Mouse (Mus musculus) heart, embryonic 12.5 days (tissue): ENCODE data around the gene Hdac9. TPM values are rescaled to one million over a fixed set of nuclear protein-coding genes. Genes with fewer than 3 reads are reported as not detected.
"Not testable (repeated sequence)": the region's sequence is repeated elsewhere in the genome, so short reads cannot be mapped to it uniquely, and the experiment has no call there.

Experiments
- ATAC-seq: fragments of 200-750 bp; cut with Nextera tagmentation; 2 replicates; pipeline ENCODE4 v1.8.0; 2017; ENCODE audit warnings: moderate TSS enrichment, moderate library complexity; ENCODE audit not compliant: insufficient number of reproducible peaks, low FRiP score
- H3K27ac ChIP-seq: fragments of 300-500 bp; sonication (generic); 2 replicates; pipeline ENCODE4 v1.5.1; 2016; ENCODE audit warnings: mild to moderate bottlenecking, moderate library complexity; ENCODE audit not compliant: poor library complexity, severe bottlenecking
- H3K27me3 ChIP-seq: fragments of 300-500 bp; sonication (generic); replicated peaks from 2 replicates; pipeline ENCODE4 v1.6.1; 2016; ENCODE audit warnings: mild to moderate bottlenecking, moderate library complexity
- H3K36me3 ChIP-seq: fragments of 300-500 bp; sonication (generic); 2 replicates; pipeline ENCODE4 v1.6.1; 2016; ENCODE audit warnings: mild to moderate bottlenecking, moderate library complexity
- H3K4me1 ChIP-seq: fragments of 300-500 bp; sonication (generic); replicated peaks from 2 replicates; pipeline ENCODE4 v1.6.1; 2016; ENCODE audit warnings: mild to moderate bottlenecking
- H3K4me2 ChIP-seq: fragments of 300-500 bp; sonication (generic); 2 replicates; pipeline ENCODE4 v1.6.1; 2016; ENCODE audit warnings: mild to moderate bottlenecking, moderate library complexity
- H3K4me3 ChIP-seq: fragments of 300-500 bp; sonication (generic); 2 replicates; pipeline ENCODE4 v1.5.1; 2016; ENCODE audit warnings: mild to moderate bottlenecking
- H3K9ac ChIP-seq: fragments of 300-500 bp; sonication (generic); 2 replicates; pipeline ENCODE4 v1.6.1; 2016; ENCODE audit warnings: mild to moderate bottlenecking, moderate library complexity
- H3K9me3 ChIP-seq: fragments of 300-500 bp; sonication (generic); replicated peaks from 2 replicates; pipeline ENCODE4 v1.6.1; 2016; ENCODE audit warnings: mild to moderate bottlenecking, moderate library complexity
- WGBS: fragments of 180-500 bp; shearing (Covaris S2); methylation state at CpG from one replicate; pipeline ENCODE4 v1.1.7; 2016; 5-methylcytosine and 5-hydroxymethylcytosine counted together
- polyA plus RNA-seq: library from polyadenylated mRNA; unstranded; fragments of >200 nt; fragmentation: Nextera tagmentation; extraction: Ambion mirVana; gene quantifications from 2 replicates; pipeline ENCODE4 v1.2.1, GENCODE M21; 2016

Gene Hdac9
- polyA plus RNA-seq, 1 experiment from 2014 or later, result 28.9 TPM

DNA sequence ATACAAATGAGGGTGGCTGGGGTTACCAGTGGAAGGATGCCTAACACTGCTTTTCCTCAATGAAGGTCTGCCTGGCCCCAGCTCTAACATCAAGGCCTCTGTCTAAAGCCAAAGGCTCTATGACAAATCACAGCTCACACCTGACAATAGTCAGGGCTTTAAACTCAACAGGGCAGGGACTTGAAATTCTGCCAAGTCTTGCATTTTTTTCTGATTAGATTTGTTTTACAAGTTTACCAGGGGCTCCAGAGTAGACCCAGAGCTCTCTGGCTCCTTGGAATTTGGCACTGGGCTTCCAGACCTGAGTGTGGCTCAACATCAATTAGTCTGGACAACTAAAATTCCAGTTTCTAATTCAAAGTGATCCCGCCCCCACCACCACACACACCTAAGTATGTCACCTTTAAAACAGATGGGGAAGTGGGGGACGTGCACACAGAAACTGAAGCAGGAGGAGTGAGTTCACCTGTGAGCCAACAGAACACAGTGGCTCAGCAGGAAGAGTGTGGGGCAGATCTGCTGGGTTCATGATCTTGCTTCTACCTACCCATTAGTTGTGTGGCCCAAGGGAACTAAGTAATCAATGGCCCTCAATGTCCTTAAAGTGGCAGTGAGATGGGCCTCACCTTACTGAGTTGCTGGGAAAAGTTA is 829.5 kb downstream of the Hdac9 start:
- no peak overlapping the region for H3K4me2 ChIP-seq
- no peaks in the 10 kb centered on the region for H3K27me3 ChIP-seq
- ATAC-seq, result peak; percentile 63
- no peaks in the 10 kb centered on the region for H3K9me3 ChIP-seq
- H3K4me1 ChIP-seq, result peaks cover 5% of the 10 kb centered on the region; the same call in 1 of the 2 replicates
- H3K9ac ChIP-seq, result no peak overlapping the region
- 0 out of 2 replicates have a peak overlapping the region, but pooled peaks have one; percentile 6 for H3K27ac ChIP-seq
- H3K36me3 ChIP-seq, result no peaks in the 10 kb centered on the region
- 63% methylated on average over 2 of the region's 2 CpGs for WGBS
- H3K4me3 ChIP-seq, result no peak overlapping the region

DNA sequence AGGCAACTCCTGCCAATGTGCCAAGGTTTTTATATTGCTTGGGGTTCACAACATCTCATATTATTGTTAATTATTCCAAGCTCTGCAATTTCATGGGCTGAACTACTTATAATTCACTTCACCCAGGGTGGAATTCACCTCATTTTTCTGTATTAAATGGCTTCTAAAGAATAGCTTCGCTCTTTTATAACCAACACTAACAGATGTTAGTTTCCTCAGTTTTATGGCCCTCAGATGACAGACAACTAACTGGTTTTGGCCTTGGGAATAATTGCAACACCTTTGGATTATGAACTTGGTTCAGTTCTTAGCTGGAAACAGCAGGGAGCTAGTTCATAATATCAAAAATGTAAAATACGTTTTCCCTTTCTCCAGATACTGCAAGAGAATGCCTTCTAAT is 839.9 kb downstream of the Hdac9 start:
- no peaks in the 10 kb centered on the region for H3K27me3 ChIP-seq
- no peaks in the 10 kb centered on the region for H3K4me1 ChIP-seq
- H3K9ac ChIP-seq, result no peak overlapping the region
- no peak overlapping the region for H3K4me2 ChIP-seq
- 80% methylated on average over 2 of the region's 2 CpGs for WGBS
- no peaks in the 10 kb centered on the region for H3K9me3 ChIP-seq
- no peak for ATAC-seq
- no peak overlapping the region for H3K4me3 ChIP-seq
- no peak overlapping the region for H3K27ac ChIP-seq
- H3K36me3 ChIP-seq, result no peaks in the 10 kb centered on the region

DNA sequence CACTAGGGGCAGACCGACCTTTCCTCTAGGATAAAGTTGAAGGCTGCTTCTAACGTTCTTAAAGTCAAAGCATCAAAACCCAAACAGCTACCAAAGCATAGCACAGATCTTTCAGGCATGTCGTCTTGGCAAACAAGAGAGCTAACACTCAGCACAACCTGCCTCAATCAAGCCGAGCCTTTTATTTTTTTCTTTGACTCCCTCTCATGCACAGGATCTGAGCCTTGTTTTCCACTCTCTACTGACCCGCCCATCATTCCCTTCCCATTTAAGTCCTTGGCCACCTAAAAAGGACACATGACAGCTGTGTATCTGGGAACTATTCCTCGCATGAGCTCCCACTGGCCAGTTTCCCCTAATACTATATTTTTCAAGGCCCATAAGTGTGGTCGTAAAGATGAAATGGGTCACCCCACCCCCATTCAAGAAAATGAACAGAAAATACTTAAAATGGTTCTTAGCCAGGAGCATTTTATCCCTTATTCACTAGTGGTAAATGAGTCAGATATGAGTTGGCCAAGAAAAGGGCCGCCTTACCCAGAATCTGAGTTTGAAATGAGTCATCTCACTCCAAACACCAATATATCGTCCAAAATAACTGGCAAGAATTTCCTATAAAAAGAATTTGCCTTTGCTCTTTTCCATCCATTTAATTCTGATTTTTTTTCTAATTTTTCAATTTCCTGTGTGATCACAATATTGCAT is 840.9 kb downstream of the Hdac9 start:
- no peaks in the 10 kb centered on the region for H3K9me3 ChIP-seq
- no peaks in the 10 kb centered on the region for H3K27me3 ChIP-seq
- H3K4me2 ChIP-seq, result no peak overlapping the region
- no peaks in the 10 kb centered on the region for H3K4me1 ChIP-seq
- H3K27ac ChIP-seq, result no peak overlapping the region
- WGBS, result 76% methylated on average over 9 of the region's 9 CpGs
- no peak overlapping the region for H3K9ac ChIP-seq
- no peaks in the 10 kb centered on the region for H3K36me3 ChIP-seq
- H3K4me3 ChIP-seq, result no peak overlapping the region
- no peak for ATAC-seq

DNA sequence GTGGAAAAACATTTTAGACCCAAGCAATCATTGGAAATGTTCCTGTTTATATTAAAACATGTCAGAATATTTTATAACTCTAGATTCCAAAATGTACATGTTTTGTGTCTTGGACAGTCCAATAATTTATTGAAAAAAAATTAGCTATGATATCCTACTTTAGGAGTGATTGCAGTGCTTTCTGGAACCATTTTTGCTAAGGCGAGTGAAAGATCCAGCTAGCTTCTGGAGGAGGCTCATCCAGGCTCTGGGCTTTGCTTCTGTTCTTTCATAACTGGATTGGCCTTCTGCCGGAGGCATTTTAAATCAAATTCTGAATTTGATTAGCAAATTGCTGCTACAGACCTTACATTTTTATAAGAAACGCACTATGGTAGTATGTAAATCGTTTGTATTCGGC is 864.4 kb downstream of the Hdac9 start:
- Histone ChIP-seq H3K36me3 (no peaks in the 10 kb centered on the region), H3K9ac (no peak overlapping the region), H3K4me3 (no peak overlapping the region), H3K9me3 (no peaks in the 10 kb centered on the region), H3K27ac (no peak overlapping the region), H3K27me3 (no peaks in the 10 kb centered on the region), H3K4me2 (no peak overlapping the region), H3K4me1 (no peaks in the 10 kb centered on the region)
- no peak for ATAC-seq
- WGBS, result 84% methylated on average over 5 of the region's 5 CpGs

GRCm38 (mm10) chr12:34052036-34052435 is 864.9 kb downstream of the Hdac9 start:
- no peak overlapping the region for H3K4me2 ChIP-seq
- no peak for ATAC-seq
- no peaks in the 10 kb centered on the region for H3K9me3 ChIP-seq
- no peak overlapping the region for H3K9ac ChIP-seq
- 59% methylated on average over 3 of the region's 3 CpGs for WGBS
- no peak overlapping the region for H3K27ac ChIP-seq
- H3K36me3 ChIP-seq, result no peaks in the 10 kb centered on the region
- no peaks in the 10 kb centered on the region for H3K27me3 ChIP-seq
- no peak overlapping the region for H3K4me3 ChIP-seq
- no peaks in the 10 kb centered on the region for H3K4me1 ChIP-seq

DNA sequence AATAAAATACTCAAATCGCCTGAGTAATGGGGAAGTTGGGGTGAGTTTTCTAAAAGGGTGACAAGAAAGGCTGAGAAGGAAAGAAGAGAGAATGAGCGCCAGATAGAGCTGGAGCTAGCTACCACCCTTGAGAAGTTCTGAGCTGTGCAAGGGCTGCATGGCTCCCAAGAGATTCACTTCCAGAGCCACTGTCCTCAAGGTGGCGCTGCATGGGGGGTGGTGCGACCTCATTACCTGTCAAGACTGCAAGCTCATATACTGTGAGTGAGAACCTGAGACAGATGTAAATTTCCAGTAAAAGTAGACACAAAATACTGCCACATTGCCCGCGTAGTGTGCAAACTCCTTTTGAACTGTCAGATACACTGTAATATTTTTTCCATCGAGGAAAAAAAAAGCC is 865.8 kb downstream of the Hdac9 start:
- Histone ChIP-seq H3K27me3 (no peaks in the 10 kb centered on the region), H3K4me2 (no peak overlapping the region), H3K4me1 (no peaks in the 10 kb centered on the region), H3K4me3 (no peak overlapping the region), H3K9ac (no peak overlapping the region), H3K27ac (no peak overlapping the region), H3K36me3 (no peaks in the 10 kb centered on the region), H3K9me3 (no peaks in the 10 kb centered on the region)
- ATAC-seq, result no peak
- 55% methylated on average over 7 of the region's 7 CpGs for WGBS

GRCm38 (mm10) chr12:34040949-34041348 is 875.9 kb downstream of the Hdac9 start:
- Histone ChIP-seq H3K36me3 (no peaks in the 10 kb centered on the region), H3K4me3 (no peak overlapping the region), H3K27me3 (no peaks in the 10 kb centered on the region), H3K4me2 (no peak overlapping the region), H3K27ac (no peak overlapping the region), H3K4me1 (no peaks in the 10 kb centered on the region), H3K9me3 (no peaks in the 10 kb centered on the region), H3K9ac (no peak overlapping the region)
- no peak for ATAC-seq
- 78% methylated on average over 6 of the region's 6 CpGs for WGBS

- H3K27me3 ChIP-seq, result no peaks in the 10 kb centered on the region
- no peak overlapping the region for H3K4me3 ChIP-seq
- no peak overlapping the region for H3K4me2 ChIP-seq
- ATAC-seq, result no peak
- no peaks in the 10 kb centered on the region for H3K4me1 ChIP-seq
- 69% methylated on average over 7 of the region's 7 CpGs for WGBS
- H3K9me3 ChIP-seq, result no peaks in the 10 kb centered on the region
- H3K27ac ChIP-seq, result no peak overlapping the region
- H3K9ac ChIP-seq, result no peak overlapping the region
- no peaks in the 10 kb centered on the region for H3K36me3 ChIP-seq
Measured at GRCm38 (mm10) chr12:34040061-34040460, 876.8 kb downstream of the Hdac9 start.

DNA sequence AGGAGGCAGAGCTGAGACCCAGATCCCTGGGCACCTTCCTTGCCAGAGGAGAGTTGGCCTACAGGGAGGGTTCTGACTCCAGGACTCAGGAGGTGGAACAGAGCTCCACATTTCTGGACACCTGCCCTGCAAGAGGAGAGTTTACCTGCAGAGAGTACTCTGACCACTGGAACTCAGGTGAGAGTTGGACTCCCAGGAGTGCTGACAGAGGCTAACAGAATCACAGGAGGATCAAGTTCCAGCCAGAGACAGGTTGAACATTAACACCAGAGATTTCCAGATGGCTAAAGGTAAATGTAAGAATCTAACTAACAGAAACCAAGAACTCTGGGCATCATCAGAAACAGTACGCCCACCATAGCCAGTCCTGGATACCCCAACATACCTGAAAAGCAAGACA is 907.1 kb downstream of the Hdac9 start:
- not testable (repeated sequence) for H3K9ac ChIP-seq, H3K4me3 ChIP-seq, H3K9me3 ChIP-seq, H3K27me3 ChIP-seq, ATAC-seq, H3K36me3 ChIP-seq, H3K4me2 ChIP-seq, H3K4me1 ChIP-seq, H3K27ac ChIP-seq
- 79% methylated on average over 1 of the region's 1 CpGs for WGBS

Other genes starting within 250 kb of the Hdac9 start
- gene Prps1l1, start 67.7 kb upstream of the Hdac9 start, polyA plus RNA-seq, result not detected in 2 replicates
- gene Snx13, start 130.1 kb upstream of the Hdac9 start, polyA plus RNA-seq, result 35.1 and 38.7 TPM in 2 replicates